Mouse (Mus musculus) heart, postnatal 0 days (tissue): ENCODE measurements around the gene Cntnap3. TPM values are rescaled to one million over a fixed set of nuclear protein-coding genes. Genes with fewer than 3 reads are reported as not detected.

Experiments
- ATAC-seq: fragments of 200-750 bp; cut with Nextera tagmentation; 2 replicates; pipeline ENCODE4 v1.8.0; 2017; ENCODE audit warnings: low read depth, moderate number of reproducible peaks, moderate library complexity; ENCODE audit not compliant: insufficient read depth
- DNase-seq: peaks from one replicate; pipeline ENCODE4 v3.0.0-alpha.2; 2016; ENCODE audit warnings: low spot score
- H3K27ac ChIP-seq: fragments of 300-500 bp; sonication (generic); 2 replicates; pipeline ENCODE4 v1.5.1; 2014; ENCODE audit warnings: low read depth, mild to moderate bottlenecking
- H3K27me3 ChIP-seq: fragments of 300-500 bp; sonication (generic); 2 replicates; pipeline ENCODE4 v1.6.1; 2014; ENCODE audit warnings: low read length, mixed read lengths; ENCODE audit not compliant: control insufficient read depth, insufficient read depth
- H3K36me3 ChIP-seq: fragments of 300-500 bp; sonication (generic); replicated peaks from 2 replicates; pipeline ENCODE4 v1.6.1; 2014; ENCODE audit warnings: low read length, mixed read lengths; ENCODE audit not compliant: control insufficient read depth, insufficient read depth
- H3K4me1 ChIP-seq: fragments of 300-500 bp; sonication (generic); 2 replicates; pipeline ENCODE4 v1.6.1; 2014; ENCODE audit warnings: antibody characterized with exemption; ENCODE audit not compliant: control insufficient read depth, insufficient read depth
- H3K4me2 ChIP-seq: fragments of 300-500 bp; sonication (generic); 2 replicates; pipeline ENCODE4 v1.6.1; 2014; ENCODE audit warnings: low read depth, mild to moderate bottlenecking, low read length, moderate library complexity
- H3K4me3 ChIP-seq: fragments of 300-500 bp; sonication (generic); 2 replicates; pipeline ENCODE4 v1.5.1; 2014; ENCODE audit warnings: low read depth, low read length
- H3K9ac ChIP-seq: fragments of 300-500 bp; sonication (generic); replicated peaks from 2 replicates; pipeline ENCODE4 v1.6.1; 2014; ENCODE audit warnings: low read depth, low read length, mixed read lengths
- H3K9me3 ChIP-seq: fragments of 300-500 bp; sonication (generic); replicated peaks from 2 replicates; pipeline ENCODE4 v1.6.1; 2016; ENCODE audit warnings: low read length; ENCODE audit not compliant: control insufficient read depth
- CTCF ChIP-seq: IDR thresholded peaks from 2 replicates; pipeline ENCODE4 v1.5.1; 2016; ENCODE audit warnings: antibody characterized with exemption, control low read depth, low read depth
- EP300 ChIP-seq: IDR thresholded peaks from 2 replicates; pipeline ENCODE4 v1.6.1; 2016; ENCODE audit warnings: antibody characterized with exemption, low read depth
- WGBS: fragments of 180-500 bp; shearing (Covaris S2); extraction: QIAGEN DNeasy Blood & Tissue Kit; methylation state at CpG from one replicate; pipeline ENCODE4 v1.1.7; 2014; 5-methylcytosine and 5-hydroxymethylcytosine counted together
- polyA plus RNA-seq: library from polyadenylated mRNA; unstranded; fragments of >200 nt; fragmentation: Nextera tagmentation; extraction: Ambion mirVana; gene quantifications from 2 replicates; pipeline ENCODE4 v1.2.1, GENCODE M21; 2015
- total RNA-seq: library from RNA; depleted of rRNA; stranded (reverse); fragments of >200 nt; gene quantifications from 2 replicates; pipeline ENCODE4 v1.2.3, GENCODE M21; 2014; ENCODE audit warnings: low replicate concordance; rRNA removed

The Cntnap3 gene
- total and polyA plus RNA-seq, 2 experiments from 2014 or later, result 1.3 TPM; not detected in 1

- TF ChIP-seq CTCF, result no peak
- TF ChIP-seq EP300, result no peak
- no peaks in the 10 kb centered on the region for H3K27me3 ChIP-seq
- no peak overlapping the region for H3K4me3 ChIP-seq
- H3K9ac ChIP-seq, result no peak overlapping the region
- no peak overlapping the region for H3K4me2 ChIP-seq
- H3K36me3 ChIP-seq, result no peaks in the 10 kb centered on the region
- no peaks in the 10 kb centered on the region for H3K9me3 ChIP-seq
- 37% methylated on average over 3 of the region's 3 CpGs for WGBS
- H3K4me1 ChIP-seq, result no peaks in the 10 kb centered on the region
- no peak overlapping the region for H3K27ac ChIP-seq
- no peak for DNase-seq
- no peak for ATAC-seq
Observed at GRCm38 (mm10) chr13:64732244-64732643, 171.5 kb downstream of the Cntnap3 start.

GRCm38 (mm10) chr13:64716791-64717190 lies 187.0 kb downstream of the Cntnap3 start:
- ATAC-seq (no peak), DNase-seq (no peak)
- Histone ChIP-seq H3K36me3 (no peaks in the 10 kb centered on the region), H3K9ac (no peak overlapping the region), H3K4me3 (no peak overlapping the region), H3K27ac (no peak overlapping the region), H3K4me1 (no peaks in the 10 kb centered on the region), H3K27me3 (no peaks in the 10 kb centered on the region), H3K9me3 (no peaks in the 10 kb centered on the region), H3K4me2 (no peak overlapping the region)
- TF ChIP-seq CTCF, result no peak
- TF ChIP-seq EP300, result no peak
- 66% methylated on average over 2 of the region's 2 CpGs for WGBS

DNA sequence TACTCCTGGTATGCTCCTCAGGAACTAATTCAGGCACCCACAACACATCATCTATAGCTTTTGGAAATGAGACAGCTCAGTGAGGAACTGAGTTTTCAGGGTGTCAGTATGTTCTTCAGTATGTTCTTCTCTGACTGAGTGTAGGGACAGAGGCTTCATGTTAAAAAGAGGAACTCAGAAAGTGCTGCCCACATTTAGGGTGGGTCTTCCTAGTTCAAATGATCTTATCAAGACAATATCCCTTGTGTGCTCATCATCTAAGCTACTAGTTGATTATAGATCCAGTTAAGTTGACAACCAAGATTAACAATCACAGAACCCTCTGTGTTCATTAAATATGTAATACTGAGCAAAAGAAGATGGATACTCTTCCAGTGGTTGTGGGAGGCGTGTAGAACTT lies 211.3 kb downstream of the Cntnap3 start:
- H3K4me1 ChIP-seq, result no peaks in the 10 kb centered on the region
- H3K27ac ChIP-seq, result no peak overlapping the region
- H3K36me3 ChIP-seq, result no peaks in the 10 kb centered on the region
- no peak for DNase-seq
- ATAC-seq, result no peak
- WGBS, result 59% methylated on average over 1 of the region's 1 CpGs
- H3K4me3 ChIP-seq, result no peak overlapping the region
- H3K4me2 ChIP-seq, result no peak overlapping the region
- no peak for TF ChIP-seq CTCF
- no peak for TF ChIP-seq EP300
- 0 out of 2 replicates have a peak, but pooled peaks cover 4% of the 10 kb centered on the region for H3K9me3 ChIP-seq
- no peaks in the 10 kb centered on the region for H3K27me3 ChIP-seq
- H3K9ac ChIP-seq, result no peak overlapping the region

Other genes starting within 250 kb of the Cntnap3 start
- gene Spata31, start 13.5 kb upstream of the Cntnap3 start, total RNA-seq, result not detected in 2 replicates
- gene Spata31, start 13.5 kb upstream of the Cntnap3 start, polyA plus RNA-seq, result not detected in 2 replicates
- not detected in 2 replicates for gene Spata31d1c, start 129.1 kb upstream of the Cntnap3 start, total RNA-seq
- not detected in 2 replicates for gene Spata31d1c, start 129.1 kb upstream of the Cntnap3 start, polyA plus RNA-seq
- not detected in 2 replicates for gene Prss47, start 148.8 kb upstream of the Cntnap3 start, total RNA-seq
- gene Prss47, start 148.8 kb upstream of the Cntnap3 start, polyA plus RNA-seq, result not detected in 2 replicates
- gene Mfsd14b, start 209.0 kb upstream of the Cntnap3 start, total RNA-seq, result 35.6 and 37.1 TPM in 2 replicates
- gene Mfsd14b, start 209.0 kb upstream of the Cntnap3 start, polyA plus RNA-seq, result 24.2 and 26.9 TPM in 2 replicates
- not detected in 2 replicates for gene Olfr465-ps1, start 234.1 kb upstream of the Cntnap3 start, total RNA-seq
- gene Olfr465-ps1, start 234.1 kb upstream of the Cntnap3 start, polyA plus RNA-seq, result not detected in 2 replicates
- gene Olfr466, start 246.3 kb upstream of the Cntnap3 start, total RNA-seq, result not detected in 2 replicates
- not detected in 2 replicates for gene Olfr466, start 246.3 kb upstream of the Cntnap3 start, polyA plus RNA-seq